ENCODE assay signal across 27 mouse cellular contexts in genomic region chr2:70974769-70975168, GRCm38 (mm10).
"Had no signal": no experiment of that assay in that cellular context is flagged by ENCODE, and none has a peak within 500 bp of the region (broad histone marks: within the 10 kb centered on the region; RNA-seq: fewer than 3 reads in every experiment).

No protein-coding gene starts in this region.

- H3K36me3 ChIP-seq: embryonic facial prominence, embryonic 12.5 days; embryonic facial prominence, embryonic 13.5 days; embryonic facial prominence, embryonic 15.5 days; forebrain, embryonic 12.5 days; forebrain, embryonic 15.5 days had no signal

- H3K4me1 ChIP-seq: embryonic facial prominence, embryonic 12.5 days; embryonic facial prominence, embryonic 13.5 days; embryonic facial prominence, embryonic 15.5 days; forebrain, embryonic 12.5 days had no signal

- H3K9me3 ChIP-seq: embryonic facial prominence, embryonic 10.5 days; embryonic facial prominence, embryonic 12.5 days; embryonic facial prominence, embryonic 13.5 days; embryonic facial prominence, embryonic 15.5 days; forebrain, embryonic 10.5 days; forebrain, embryonic 12.5 days; forebrain, embryonic 13.5 days; forebrain, embryonic 15.5 days had no signal

- DNase-seq: cerebellum, adult 2 months; cerebellum, adult 8-10 months; cerebellum, adult 9-10 months; cerebellum, adult 9-11 months; cerebellum, postnatal 10 days; cerebellum, postnatal 14 days; cerebellum, postnatal 25 days; cerebellum, postnatal 36 days; embryo, embryonic 11 days; forebrain, postnatal 0 days; gastrocnemius, adult 2 months; gastrocnemius, postnatal 10 days; gastrocnemius, postnatal 14 days; gastrocnemius, postnatal 25 days; gastrocnemius, postnatal 36 days; heart, adult 2 months had no signal

- ATAC-seq: forebrain, embryonic 13.5 days; forebrain, embryonic 14.5 days; forebrain, embryonic 15.5 days; forebrain, embryonic 16.5 days; forebrain, postnatal 0 days had no signal

- H3K27me3 ChIP-seq: embryonic facial prominence, embryonic 12.5 days; embryonic facial prominence, embryonic 13.5 days; embryonic facial prominence, embryonic 15.5 days; forebrain, embryonic 12.5 days; forebrain, embryonic 13.5 days; forebrain, embryonic 15.5 days had no signal

- H3K4me3 ChIP-seq: embryonic facial prominence, embryonic 10.5 days; embryonic facial prominence, embryonic 12.5 days; embryonic facial prominence, embryonic 13.5 days; embryonic facial prominence, embryonic 15.5 days; erythroblast, embryonic 14.5 days; forebrain, embryonic 10.5 days; forebrain, embryonic 12.5 days; forebrain, embryonic 13.5 days; forebrain, embryonic 15.5 days; gastrocnemius, adult 2 months; heart, adult 2 months had no signal
